Comparison of ENCODE assay signal across 10 mouse cellular contexts in the genomic region with DNA sequence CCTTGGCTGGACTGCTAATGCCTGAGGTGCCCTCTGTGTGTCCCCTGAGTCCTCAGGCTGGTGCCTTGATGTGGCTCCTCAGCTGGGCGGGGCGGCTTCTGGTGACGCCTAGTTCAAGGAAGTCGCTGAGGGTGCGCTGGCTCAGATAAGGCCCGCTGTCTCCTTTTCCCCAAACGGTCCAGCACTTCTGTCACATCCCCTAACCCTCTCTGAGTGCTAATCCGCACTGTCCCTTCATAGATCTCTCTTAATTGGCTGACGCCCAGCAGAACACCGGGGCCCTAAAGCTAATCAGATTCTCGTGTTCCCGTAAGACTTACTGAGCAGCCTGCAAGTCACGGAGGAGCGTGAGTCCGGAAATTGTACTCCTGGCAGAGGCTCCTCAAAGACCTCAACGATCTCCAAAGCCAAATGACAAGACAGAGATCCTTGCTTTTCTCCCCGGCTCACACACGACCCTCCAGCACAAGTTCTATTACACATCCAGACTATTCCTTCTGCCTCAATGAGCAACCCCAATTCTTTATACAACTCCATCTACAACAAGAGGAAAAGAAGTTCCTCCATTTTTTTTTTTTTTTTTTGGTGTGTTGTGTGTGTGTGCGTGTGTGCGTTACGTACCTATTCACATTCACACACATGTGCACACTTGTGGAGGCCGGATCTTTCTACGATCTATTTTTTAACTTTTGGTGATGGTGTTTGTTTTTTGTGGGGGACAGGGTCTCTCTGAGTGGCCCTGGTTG. TPM values are rescaled to one million over a fixed set of nuclear protein-coding genes. Genes with fewer than 3 reads are reported as not detected.
DNase-seq lines count a peak whose midpoint lies in the region; ATAC-seq and TF ChIP-seq lines count a peak whose summit lies in the region.
"Had no signal": no experiment of that assay in that cellular context is flagged by ENCODE, and none has a peak within 500 bp of the region (broad histone marks: within the 10 kb centered on the region; RNA-seq: fewer than 3 reads in every experiment).

No protein-coding gene starts in this region.

- no peaks in the 10 kb centered on the region for H3K36me3 ChIP-seq in ES-E14 (ENCODE audit: control insufficient read depth, insufficient read depth, low read length, poor library complexity, severe bottlenecking)
- H3K36me3 ChIP-seq: embryonic facial prominence, embryonic 15.5 days had no signal

- peak overlapping the region; percentile 21; the same call in 1 of the 2 replicates for H3K9ac ChIP-seq in ES-E14 (ENCODE audit: insufficient read depth, low read depth, low read length, poor library complexity, severe bottlenecking)
- H3K9ac ChIP-seq: embryonic facial prominence, embryonic 15.5 days had no signal

- in situ Hi-C loops in ES-E14 (cut with MboI; ENCODE audit: low sequenced_read_pairs in 2 of 2, unreplicated experiment in 2 of 2) = no loop called here

- no peak overlapping the region for H3K27ac ChIP-seq in ES-E14 (ENCODE audit: insufficient read depth, low read depth, low read length, poor library complexity, severe bottlenecking)
- H3K27ac ChIP-seq: embryonic facial prominence, embryonic 15.5 days had no signal

- H3K4me3 ChIP-seq in ES-E14 (ENCODE audit: insufficient read depth in 1 of 2, low read depth in 1 of 2, low read length in 2 of 2, poor library complexity in 1 of 2, severe bottlenecking in 1 of 2) = no peak overlapping the region
- H3K4me3 ChIP-seq: embryonic facial prominence, embryonic 15.5 days; myocyte had no signal

- peak; percentile 33 to 43 for DNase-seq in B cell, adult 2 months
- no peak for DNase-seq in ES-E14 (ENCODE audit: low read depth, low spot score)
- DNase-seq in lung, adult 18-20 months = peak; percentile 42 to 48
- DNase-seq in spleen, postnatal 14 days (ENCODE audit: low spot score in 2 of 2) = peak; percentile 73 to 74
- DNase-seq in Muller cell, postnatal 12 days (ENCODE audit: inconsistent ontology term) = no peak
- DNase-seq in frontal cortex, postnatal 10 days (ENCODE audit: low spot score in 2 of 2) = no peak
- DNase-seq in gastrocnemius, postnatal 25 days = no peak

- peaks cover 0 to 47% of the 10 kb centered on the region in 2 experiments; a peak in 2 of 4 replicates for H3K4me1 ChIP-seq in ES-E14 (ENCODE audit: control insufficient read depth in 2 of 2, insufficient read depth in 2 of 2, low read length in 2 of 2, poor library complexity in 1 of 2)

- H3K9me3 ChIP-seq in ES-E14 (ENCODE audit: control insufficient read depth, insufficient read depth, low read depth, low read length) = no peaks in the 10 kb centered on the region
- H3K9me3 ChIP-seq: embryonic facial prominence, embryonic 15.5 days had no signal

- peak; percentile 84 for ATAC-seq in erythroid progenitor cell, adult 5-6 weeks (replicated peaks; ENCODE audit: low FRiP score, poor library complexity, severe bottlenecking)

TF ChIP-seq in ES-E14, 5 proteins besides CTCF, POLR2A, EP300 and RAD21:
- TF ChIP-seq ZC3H11A (IDR thresholded peaks at IDR 0.05; ENCODE audit: borderline replicate concordance, low read depth, low read length) = no peak
- TF ChIP-seq HCFC1 (IDR thresholded peaks at IDR 0.05; ENCODE audit: borderline replicate concordance, insufficient read depth, low read length) = no peak

RNA-seq across cellular contexts. Expression of gene Hk1, which starts 52.0 kb away (rescaled TPM):
- 18.8 and 22.6 TPM in 2 replicates for total RNA-seq in ES-E14 (2012; rRNA removed)
- total RNA-seq in erythroid progenitor cell, adult 5-6 weeks (2015; ENCODE audit: low replicate concordance) = 101 and 130 TPM in 2 replicates
- 269 and 272 TPM in 2 replicates for total RNA-seq in erythroid progenitor cell, adult 5-6 weeks (2017; ENCODE audit: low replicate concordance)
- 1 to 10 TPM; 7.1 to 8.5 TPM for total RNA-seq in gastrocnemius, postnatal 25 days (2021)

Comparison
In these comparisons a context has a peak if more than half of its experiments do, and no peak if none do; other contexts are left out.
1. DNase-seq: peak in B cell, adult 2 months (2 of 2), lung, adult 18-20 months (2 of 2) and spleen, postnatal 14 days (2 of 2); none in ES-E14 (single experiment), Muller cell, postnatal 12 days (single experiment), frontal cortex, postnatal 10 days (0 of 2) and gastrocnemius, postnatal 25 days (single experiment).